Mouse (Mus musculus) splenic B cell, adult 2 months (primary cell): ENCODE measurements around the gene Otog.

Source experiments
- DNase-seq: peaks from one replicate; pipeline ENCODE4 v3.0.0-alpha.2; 2011; ENCODE audit warnings: low read depth, low spot score
- H3K27me3 ChIP-seq: 2 replicates; pipeline ENCODE4 v1.6.1; 2012; ENCODE audit warnings: mild to moderate bottlenecking, low read length, moderate library complexity, mixed read lengths; ENCODE audit not compliant: control insufficient read depth, poor library complexity, insufficient read depth, severe bottlenecking
- H3K36me3 ChIP-seq: 2 replicates; pipeline ENCODE4 v1.6.1; 2012; ENCODE audit warnings: mild to moderate bottlenecking, low read length, moderate library complexity, mixed read lengths; ENCODE audit not compliant: control insufficient read depth, poor library complexity, insufficient read depth, severe bottlenecking

The Otog gene

DNA sequence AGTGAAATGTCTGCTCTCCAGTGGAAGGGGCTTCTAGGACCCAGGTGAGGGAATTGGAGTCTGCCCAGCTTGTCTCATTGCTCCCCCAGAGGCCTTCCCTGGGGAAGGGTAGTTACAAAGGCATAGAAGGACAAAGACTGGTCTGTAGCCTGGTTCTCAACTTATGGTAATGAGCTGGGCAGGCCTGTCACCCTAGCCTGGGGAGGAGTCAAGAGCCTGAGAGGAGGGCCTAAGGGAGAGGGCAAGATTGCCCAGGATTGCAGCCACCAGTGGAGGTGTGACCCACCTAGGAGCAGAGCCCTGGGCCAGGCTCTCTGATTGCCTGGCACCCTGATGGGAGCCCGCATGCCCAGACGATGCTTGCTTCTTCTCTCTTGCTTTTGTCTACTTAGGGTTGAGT lies at the start of gene Otog:
Gene Otog (plus strand): TSS at position 292 of the 400 bp plus-strand sequence.
- Histone ChIP-seq H3K27me3 (no peaks in the 10 kb centered on the region), H3K36me3 (no peaks in the 10 kb centered on the region)
- DNase-seq: no peak

DNA sequence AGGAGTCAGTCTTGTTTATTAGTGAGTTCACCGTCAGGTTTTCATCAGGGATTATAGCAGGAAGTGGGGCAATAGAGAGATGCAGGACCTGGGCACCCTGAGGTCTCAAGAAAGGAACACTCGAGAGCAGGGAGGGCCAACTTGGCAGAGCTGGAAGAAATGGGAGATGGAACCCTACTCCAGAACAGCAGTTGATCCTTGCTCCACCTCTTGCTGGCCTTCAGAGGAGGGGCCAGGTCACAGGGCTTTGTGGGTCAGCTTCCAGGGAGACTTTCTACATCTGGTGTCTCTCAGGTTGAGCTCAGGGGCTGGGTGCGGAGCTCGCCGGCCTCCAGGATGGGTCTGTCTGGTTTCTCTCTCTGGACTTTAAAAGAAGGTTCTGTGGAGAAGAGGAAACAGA lies 45.4 kb upstream of the Otog start:
- no peak for DNase-seq
- Histone ChIP-seq H3K36me3 (no peaks in the 10 kb centered on the region), H3K27me3 (no peaks in the 10 kb centered on the region)

DNA sequence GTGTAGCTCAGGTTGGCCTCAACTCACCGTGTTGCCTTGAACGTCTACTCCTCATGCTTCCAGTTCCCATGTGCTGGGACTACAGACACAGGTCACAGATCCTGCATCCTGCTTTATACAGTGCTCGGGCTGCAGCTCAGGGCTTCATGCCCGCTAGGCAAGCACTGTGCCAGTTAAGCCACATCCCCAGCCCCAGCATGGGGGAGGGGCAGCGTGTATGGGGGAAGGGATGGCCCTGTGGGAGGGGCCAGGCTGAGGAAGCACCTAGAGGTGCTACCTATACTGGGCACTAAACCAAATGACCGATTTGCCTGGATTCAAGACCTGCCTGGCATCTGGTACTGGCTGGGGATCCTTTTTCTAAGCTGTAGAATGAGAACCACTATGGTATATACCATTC lies 40.8 kb upstream of the Otog start:
- H3K27me3 ChIP-seq: no peaks in the 10 kb centered on the region
- no peaks in the 10 kb centered on the region for H3K36me3 ChIP-seq
- no peak for DNase-seq

DNA sequence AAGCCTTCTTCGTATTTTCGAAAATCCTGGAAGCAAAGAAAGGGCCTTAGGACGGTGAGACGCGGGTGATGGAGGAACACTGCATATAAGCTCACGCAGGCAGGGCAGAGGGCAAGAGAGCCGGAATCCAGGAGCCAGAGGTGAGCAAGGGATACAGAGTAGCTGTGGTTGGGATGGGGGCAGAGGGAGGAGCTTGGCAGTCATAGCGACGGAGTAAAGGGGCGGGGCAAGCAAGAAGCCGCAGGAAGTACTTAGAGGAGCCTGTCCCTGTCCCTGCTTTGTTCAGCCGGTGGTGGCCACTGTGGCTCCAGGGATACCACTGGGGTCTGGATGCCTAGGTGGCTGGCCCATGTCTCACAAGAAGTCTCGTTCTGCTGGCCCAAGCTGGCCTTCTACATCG lies 39.1 kb upstream of the Otog start:
- no peaks in the 10 kb centered on the region for H3K36me3 ChIP-seq
- H3K27me3 ChIP-seq: no peaks in the 10 kb centered on the region
- DNase-seq: no peak

DNA sequence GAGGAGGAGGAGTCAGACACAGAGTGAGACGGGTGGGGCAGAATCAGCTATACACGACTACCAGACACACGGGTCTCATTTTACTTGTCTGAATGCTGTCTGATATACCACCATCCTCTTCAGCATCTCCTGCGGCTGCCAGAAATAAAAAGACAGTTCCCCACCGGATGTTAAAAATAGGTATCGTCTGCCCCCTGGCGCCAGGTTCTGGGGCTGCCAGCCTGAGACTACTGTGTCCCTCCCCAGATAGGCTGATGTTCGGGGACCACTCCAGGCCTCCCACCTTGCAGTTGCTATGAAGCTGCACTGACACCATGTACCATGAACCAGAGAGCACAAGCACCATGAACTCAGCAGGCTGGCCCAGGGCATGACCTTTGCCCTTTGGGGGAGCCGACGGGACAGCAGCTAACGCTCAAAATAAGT lies 36.7 kb upstream of the Otog start:
- Histone ChIP-seq H3K27me3 (no peaks in the 10 kb centered on the region), H3K36me3 (no peaks in the 10 kb centered on the region)
- peak; percentile 24 for DNase-seq

DNA sequence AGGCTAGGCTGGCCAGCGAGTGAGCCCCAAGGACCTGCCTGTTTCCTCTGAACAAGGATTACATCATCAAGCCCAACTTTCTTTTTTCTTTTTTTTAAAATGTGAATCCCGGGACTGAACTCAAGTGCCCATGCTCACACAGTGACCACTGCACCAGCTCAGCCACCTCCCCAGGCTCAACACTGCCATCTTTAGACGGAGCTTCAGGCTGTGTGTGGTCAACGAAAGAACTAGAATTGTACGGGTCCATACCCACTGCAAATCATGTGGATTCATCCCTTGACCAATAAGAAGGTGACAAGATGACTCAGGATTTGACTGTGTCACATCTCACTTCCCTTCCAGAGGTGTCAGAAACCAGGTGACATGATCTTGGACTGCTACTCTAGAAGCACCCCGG lies 36.0 kb upstream of the Otog start:
- no peak for DNase-seq
- H3K27me3 ChIP-seq: no peaks in the 10 kb centered on the region
- H3K36me3 ChIP-seq: no peaks in the 10 kb centered on the region

DNA sequence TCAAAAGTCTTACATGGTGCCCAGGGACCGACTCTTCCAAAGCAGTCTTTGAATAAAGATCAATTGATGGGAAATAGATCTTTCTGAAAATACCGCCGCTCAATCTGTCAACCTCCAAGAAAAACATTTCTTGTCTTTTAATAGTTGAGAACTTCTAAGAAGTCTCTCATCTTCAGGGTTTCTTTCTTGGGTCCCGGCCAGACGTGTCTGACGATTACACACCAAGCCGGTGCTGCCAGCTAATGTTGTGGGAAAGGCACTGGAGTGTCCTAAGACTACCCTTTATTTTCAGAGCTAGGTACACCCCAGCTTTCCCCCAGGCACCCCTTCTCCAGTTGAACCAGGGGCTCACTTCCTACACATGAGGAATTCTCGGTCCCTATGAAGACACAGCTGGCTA lies 32.7 kb upstream of the Otog start:
- no peaks in the 10 kb centered on the region for H3K36me3 ChIP-seq
- no peak for DNase-seq
- no peaks in the 10 kb centered on the region for H3K27me3 ChIP-seq

DNA sequence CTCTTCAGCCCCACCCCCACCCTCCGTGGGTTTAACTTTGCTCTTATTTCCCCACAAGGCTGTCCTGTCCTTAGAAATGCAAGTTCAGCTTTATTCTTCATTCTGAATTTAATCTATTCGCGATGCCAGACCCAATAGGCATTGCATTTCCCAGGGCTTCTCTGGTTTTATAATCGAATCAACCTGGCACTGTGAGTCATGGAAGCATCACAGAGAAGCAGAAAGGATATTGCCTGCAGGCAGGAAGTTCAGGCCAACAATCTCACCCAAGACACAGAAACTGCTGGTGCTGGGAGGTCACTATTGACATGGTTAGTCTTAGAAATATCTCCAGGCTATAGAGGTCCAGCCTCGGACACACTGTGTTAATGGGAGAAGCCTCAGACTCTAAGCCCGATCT lies 30.5 kb upstream of the Otog start:
- no peaks in the 10 kb centered on the region for H3K36me3 ChIP-seq
- DNase-seq: no peak
- H3K27me3 ChIP-seq: no peaks in the 10 kb centered on the region

DNA sequence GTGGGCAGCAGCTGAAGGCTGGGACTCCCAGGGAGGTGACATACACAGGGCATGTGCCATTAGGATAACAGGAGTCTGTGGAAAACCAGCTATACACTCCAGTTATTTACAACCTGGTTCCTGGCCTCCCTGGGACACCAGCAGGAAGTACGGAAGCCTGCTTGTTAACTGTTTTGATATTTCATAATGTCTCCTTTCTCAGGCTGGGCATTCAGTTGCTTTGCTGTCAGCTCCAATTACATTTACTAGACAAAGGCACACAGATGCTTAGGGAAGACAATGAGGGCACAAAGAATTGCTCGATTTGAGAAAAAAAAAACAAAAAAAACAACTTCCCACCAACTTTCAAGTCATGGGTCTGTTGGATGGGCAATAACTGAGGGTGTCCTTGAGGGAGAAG lies 24.3 kb upstream of the Otog start:
- Histone ChIP-seq H3K27me3 (no peaks in the 10 kb centered on the region), H3K36me3 (no peaks in the 10 kb centered on the region)
- no peak for DNase-seq

DNA sequence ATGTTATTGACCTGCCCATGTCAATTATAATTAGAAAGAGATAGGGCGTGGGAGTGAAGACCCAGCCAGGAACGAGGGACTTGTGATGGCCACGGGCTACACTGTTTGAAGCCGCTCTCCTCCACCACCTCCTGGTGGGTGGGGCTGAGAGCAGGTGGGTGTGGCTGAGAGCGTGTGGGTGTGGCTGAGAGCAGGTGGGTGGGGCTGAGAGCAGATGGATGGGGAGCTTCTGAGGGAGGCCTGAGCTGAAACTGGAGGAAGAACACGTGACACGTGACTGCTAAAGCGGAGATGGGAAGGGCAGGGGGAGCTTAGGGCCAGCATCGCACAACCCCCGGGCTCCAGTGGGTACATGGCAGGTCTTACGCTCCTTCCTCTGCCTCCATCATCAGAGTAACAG lies 22.4 kb upstream of the Otog start:
- DNase-seq: peak; percentile 3
- no peaks in the 10 kb centered on the region for H3K27me3 ChIP-seq
- no peaks in the 10 kb centered on the region for H3K36me3 ChIP-seq

DNA sequence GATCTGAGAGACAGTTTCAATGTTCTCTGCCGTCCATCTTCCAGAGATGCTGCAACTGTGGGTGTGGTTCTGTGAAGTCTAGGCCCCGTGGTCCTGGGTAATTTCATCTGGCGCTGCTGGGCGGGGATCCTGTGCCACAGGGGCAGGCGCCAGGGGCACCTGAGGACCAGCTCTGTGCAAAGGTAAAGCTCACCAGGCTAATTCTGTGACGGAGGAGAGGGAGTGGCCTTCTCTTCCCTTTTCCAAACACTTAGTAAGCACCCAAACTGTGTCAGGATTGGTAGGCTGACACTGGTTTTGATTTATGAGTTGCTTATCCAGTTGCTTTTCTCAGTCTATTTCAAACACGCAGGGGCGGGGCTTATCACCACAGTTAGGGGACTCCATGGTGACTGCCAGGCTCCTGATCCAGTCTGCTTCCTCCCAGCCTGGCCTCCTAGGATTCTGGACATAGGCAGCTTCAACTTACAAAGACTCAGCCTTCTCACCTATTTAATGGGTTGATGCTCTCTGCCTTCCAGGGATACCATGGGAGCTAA lies 20.1 kb upstream of the Otog start:
- DNase-seq: no peak
- H3K27me3 ChIP-seq: no peaks in the 10 kb centered on the region
- no peaks in the 10 kb centered on the region for H3K36me3 ChIP-seq

DNA sequence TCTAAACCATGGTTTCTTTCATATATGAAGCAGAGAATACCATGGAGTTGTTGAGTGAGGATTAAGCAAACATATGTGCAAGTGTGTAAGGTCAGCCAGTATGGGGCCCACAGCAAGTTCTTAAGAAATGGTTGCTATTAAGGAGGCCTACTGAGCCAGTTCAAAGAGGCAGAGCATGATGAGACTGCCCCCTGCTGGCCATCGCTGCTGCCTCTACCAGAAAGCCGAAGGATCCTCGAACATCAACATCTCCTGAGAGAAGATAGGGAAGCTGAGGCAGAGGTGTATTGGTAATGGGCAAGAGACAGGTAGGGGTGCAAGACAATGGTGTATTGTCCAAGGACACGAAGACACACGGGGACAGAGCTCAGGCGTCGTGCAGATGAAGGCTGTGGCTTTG lies 14.5 kb upstream of the Otog start:
- H3K36me3 ChIP-seq: no peaks in the 10 kb centered on the region
- no peaks in the 10 kb centered on the region for H3K27me3 ChIP-seq
- peak; percentile 47 for DNase-seq

DNA sequence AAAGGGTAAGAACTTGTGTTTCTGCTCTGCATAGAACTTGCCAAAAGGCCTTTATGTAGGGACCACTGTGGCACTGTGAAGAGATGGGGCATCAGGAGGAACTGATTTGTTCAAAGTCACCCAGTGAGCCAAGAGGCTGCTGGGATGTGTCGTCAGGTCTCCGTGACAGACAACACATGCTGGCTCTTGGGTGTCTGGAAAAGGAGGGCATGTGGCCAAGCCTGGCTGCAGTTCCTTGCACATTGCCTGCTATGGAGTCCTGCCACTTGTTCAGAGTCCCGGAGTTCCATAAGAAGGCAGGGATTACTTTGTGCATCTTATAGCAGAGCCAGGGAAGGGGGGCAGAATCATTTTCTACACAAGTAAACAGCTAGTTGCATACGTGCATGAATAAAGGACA lies 13.9 kb upstream of the Otog start:
- H3K27me3 ChIP-seq: no peaks in the 10 kb centered on the region
- no peaks in the 10 kb centered on the region for H3K36me3 ChIP-seq
- no peak for DNase-seq

DNA sequence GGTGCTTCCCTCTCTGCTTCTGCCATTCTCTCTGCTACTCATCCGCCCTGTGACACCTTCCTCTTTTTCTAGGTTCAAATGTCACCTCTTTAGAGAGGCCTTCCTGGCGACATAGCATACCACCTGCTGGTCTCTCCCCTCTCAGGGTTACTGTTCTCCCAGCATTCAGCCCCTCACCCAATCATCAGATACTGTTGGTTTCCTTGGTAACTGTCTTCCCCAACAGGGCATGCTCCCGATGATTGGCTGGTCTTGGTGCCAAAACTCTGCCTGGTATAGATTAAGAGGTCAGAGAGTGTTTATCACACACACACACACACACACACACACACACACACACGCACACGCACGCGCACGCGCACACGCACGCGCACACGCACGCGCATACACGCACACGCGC lies 4.8 kb upstream of the Otog start:
- no peaks in the 10 kb centered on the region for H3K27me3 ChIP-seq
- no peaks in the 10 kb centered on the region for H3K36me3 ChIP-seq
- DNase-seq: no peak

DNA sequence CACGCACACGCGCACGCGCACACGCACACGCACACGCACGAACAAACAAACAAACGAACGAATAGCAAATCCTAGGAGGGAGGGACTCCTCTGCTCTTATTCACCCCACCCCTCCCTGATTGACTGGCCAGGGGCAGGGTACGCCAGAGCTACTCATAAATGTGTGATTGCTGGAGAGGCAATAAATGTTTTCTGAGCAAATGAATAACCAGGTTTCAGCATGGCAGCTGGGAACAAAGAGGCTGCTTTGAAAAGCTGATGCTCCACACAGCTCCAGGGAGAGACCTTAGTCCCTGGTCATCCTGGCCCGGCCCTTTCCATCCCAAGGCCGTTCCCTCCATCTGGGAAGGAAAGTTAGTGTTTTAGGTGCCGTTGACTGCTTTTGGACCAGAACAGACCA lies 4.4 kb upstream of the Otog start:
- H3K27me3 ChIP-seq: no peaks in the 10 kb centered on the region
- no peaks in the 10 kb centered on the region for H3K36me3 ChIP-seq
- DNase-seq: no peak

DNA sequence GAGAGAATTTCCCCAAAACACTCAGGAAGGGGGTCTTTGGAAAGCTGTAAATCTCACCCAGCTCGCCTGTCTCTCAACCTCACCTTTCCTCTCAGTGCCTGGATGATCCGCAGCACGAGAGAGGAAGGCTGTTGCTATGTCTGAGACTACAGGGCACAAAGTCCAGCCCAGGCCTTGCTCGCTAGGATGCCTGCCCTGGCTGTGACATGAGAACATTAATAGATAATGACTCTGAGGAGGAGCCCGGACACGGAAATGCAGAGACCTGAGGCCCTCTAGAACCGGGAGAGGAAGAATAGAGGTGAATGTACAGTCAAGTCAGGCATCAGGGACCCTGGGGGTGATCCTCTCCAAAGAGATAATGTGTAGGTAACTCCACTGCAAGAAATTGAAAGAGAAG lies 3.6 kb upstream of the Otog start:
- DNase-seq: no peak
- no peaks in the 10 kb centered on the region for H3K27me3 ChIP-seq
- no peaks in the 10 kb centered on the region for H3K36me3 ChIP-seq
